Mouse (Mus musculus) skeletal muscle tissue, adult 2 months (tissue): ENCODE results near the gene Scamp4.
"Not testable (repeated sequence)": the region's sequence is repeated elsewhere in the genome, so short reads cannot be mapped to it uniquely, and the experiment has no call there.

Experiments
- DNase-seq: peaks from one replicate; pipeline ENCODE4 v3.0.0-alpha.2; 2012; ENCODE audit warnings: low read depth, low spot score

The Scamp4 gene

GRCm38 (mm10) chr10:80578131-80578750, 24.4 kb upstream of the Scamp4 start:
- peak; percentile 75 for DNase-seq

DNA sequence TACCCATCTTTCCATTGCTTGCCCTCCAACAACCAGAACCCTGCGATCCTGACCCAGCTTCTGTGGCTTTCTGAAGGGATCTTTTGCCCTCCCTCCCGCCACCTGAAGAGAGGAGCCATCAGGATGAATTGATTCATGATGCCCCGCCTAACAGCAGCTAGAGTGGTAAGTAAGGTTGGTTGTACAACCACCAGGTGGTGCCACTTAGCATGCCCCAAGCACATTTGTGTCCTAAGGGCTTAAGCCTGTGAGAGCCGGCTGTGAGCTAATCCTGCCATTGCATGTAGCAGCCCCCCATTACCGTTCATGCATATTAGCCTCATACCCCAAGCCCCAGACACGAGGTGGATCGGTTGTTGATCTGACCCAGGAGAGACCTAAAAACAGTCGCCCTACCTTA, 23.8 kb upstream of the Scamp4 start:
- peak; percentile 59 for DNase-seq

DNA sequence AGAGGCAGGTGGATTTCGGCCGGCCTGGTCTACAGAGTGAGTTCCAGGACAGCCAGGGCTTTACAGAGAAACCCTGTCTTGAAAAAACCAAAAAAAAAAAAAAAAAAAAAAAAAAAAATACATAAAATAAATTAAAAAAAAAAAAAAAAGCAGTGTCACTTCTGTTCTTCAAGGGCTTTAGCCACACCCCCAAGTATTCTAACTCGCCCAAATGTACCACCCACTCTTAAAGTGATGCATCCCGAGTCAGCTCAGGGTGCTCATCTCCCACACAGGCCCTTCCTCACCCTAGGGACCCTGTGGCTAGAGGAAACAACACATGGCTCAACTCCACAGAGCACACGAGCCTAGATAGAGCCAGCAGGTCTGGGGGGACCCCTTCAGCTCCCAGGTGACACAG, 19.6 kb upstream of the Scamp4 start:
- DNase-seq: no peak

- no peak for DNase-seq
Observed at GRCm38 (mm10) chr10:80584045-80584488, 18.6 kb upstream of the Scamp4 start.

- DNase-seq: no peak
Observed at GRCm38 (mm10) chr10:80584642-80585552, 17.8 kb upstream of the Scamp4 start.

- DNase-seq: no peak
Observed at GRCm38 (mm10) chr10:80585581-80585980, 17.1 kb upstream of the Scamp4 start.

DNA sequence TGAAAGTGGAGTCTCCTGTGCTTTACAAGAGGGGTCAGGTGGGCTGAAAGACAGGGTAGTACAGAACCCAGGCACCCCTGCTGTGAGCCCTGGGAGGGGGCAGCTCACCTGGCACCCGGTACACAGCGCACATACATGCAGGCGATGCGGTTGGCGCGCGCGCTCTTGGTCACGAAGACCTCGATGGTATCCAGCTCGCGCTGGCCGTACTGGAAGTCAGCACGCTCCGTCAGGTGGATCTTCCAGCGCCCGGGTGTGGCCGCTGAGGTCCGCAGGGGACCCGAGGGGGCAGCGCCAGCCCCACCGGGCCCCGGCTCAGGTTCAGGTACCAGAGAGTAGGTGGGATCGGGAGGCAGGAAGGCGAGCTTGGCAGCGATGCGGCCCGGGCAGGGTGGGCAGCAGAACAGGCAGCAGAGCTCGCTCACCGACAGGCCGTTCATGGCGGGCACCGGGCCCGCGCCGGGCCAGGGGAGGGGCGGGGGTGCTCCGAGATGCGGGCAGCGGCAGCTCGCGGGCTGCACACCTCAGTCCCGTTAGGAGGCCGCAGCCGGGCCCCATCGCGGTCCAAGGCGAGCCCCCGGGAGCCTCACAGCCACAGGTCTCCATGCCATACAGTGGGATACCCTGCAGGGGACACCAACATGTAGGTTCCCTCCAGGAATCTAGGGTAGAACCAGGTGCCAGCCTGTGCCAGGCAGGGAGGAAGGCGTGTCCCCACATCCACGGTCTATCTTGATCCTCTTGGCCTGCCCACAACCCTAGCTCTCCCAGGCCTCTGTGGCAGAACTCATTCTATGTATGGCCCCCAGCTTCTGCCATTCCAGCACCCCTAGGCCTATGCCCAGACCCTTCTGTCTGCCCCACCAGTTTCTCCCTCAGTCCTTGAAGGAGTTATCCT, 16.0 kb upstream of the Scamp4 start:
- no peak for DNase-seq

- DNase-seq: no peak
Observed at GRCm38 (mm10) chr10:80587305-80587657, 15.4 kb upstream of the Scamp4 start.

DNA sequence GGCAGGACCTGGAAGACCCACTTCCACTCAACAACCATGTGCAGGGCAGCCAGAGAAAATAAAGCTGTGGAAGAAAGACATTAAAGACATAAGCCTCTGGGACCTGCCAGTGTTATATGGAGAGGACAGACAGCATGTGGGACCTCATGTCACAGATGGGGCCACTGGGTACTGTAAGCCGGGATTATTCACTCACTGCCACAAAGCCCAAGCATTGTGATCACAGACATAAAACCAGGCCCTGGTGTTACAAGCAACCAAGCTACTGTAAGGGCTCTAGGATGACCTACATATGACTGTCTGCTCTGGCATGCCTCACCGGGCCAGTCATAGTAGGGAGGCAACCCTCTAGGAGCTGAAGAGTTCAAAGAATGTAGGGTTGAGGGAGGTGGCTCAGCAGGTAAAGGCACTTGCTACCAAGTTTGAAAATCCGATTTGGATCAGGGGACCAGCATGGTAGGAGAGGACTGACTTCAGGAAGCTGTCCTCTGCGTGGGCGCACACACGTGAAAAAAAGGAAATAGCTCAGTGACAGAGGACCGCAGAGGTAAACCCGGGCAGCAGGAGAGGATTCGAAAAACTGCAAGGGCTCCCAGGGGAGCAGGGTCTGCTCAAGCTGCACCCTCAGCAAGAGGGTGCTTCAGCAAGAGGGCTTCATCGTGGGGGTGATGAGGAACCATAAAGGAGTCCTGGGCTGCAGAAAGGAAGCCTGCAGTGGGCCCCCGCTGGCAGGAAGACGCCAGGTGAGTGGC, 13.4 kb upstream of the Scamp4 start:
- no peak for DNase-seq

DNA sequence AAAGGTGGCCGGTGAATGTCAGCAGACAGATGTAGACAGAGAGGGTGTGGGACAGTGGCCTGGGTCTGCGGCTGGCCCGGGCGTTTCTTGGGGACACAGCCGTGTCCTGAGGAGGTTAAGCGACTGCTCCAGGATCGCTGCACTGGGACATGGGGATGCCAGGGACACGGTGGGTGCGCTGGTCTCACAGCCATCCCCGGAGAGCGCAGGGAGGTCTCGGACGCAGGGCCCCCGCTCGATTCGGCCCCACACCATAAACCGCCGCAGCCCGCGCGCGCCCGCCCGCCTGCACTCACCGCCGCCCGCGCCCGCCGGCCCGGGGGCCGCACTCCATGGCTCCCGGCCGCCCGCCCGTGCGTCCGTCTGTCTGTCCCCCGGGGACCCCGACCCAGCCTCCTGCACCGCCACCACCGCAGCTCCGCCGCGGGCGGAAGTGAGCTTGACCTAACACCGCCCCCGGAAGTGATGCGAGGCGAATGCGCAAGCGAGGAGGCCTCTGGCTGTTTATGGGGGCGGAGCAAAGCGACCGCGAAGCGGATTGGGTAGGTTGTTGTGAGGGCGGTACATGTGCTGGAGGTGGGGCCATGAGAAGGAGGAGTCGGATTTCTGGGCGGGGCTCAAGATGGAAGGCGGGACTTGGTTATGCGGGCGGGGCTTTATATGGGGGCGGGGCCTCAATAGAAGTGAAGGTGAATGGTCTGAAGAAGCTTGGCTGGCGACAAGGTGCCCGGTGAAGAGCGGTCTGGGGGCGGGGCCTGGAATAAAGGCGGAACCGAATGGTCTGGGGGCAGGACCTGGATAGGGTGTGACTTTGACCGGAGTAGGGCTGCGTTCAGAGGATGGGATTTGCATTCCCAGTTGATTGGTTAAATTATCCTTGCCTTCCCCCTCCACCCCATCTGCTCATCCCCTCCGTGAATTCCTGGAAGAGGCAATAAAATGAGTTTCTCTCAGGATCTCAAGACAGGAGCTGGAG, 12.5 kb upstream of the Scamp4 start, which contains the start of gene Abhd17a:
Gene Abhd17a (minus strand): TSS at position 463 of the 976 bp plus-strand sequence.
- peak; percentile 98 for DNase-seq

GRCm38 (mm10) chr10:80596318-80596717, 6.4 kb upstream of the Scamp4 start:
- no peak for DNase-seq

DNA sequence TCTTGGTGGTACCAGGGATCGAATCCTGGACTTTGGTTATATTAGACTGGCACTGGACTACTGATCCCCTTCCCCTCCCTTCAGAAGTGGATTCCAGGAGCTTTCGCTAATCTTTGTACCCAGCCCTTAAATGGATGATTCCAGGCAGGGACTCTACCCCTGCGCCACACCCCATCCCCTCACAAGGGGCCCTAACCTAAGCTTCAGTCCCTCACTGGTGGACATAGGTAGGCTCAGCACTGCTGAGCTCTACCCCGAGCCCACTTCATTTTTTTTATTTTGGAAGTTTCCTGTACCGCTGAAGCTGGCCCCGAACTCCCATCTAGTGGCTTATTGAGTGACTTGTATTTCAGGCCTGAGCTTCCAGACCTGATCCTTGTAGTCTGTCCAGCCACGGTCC, 692 bp downstream of the Scamp4 start:
- no peak for DNase-seq

- DNase-seq: no peak
Observed at GRCm38 (mm10) chr10:80604001-80604509, 1.4 kb downstream of the Scamp4 start.

DNA sequence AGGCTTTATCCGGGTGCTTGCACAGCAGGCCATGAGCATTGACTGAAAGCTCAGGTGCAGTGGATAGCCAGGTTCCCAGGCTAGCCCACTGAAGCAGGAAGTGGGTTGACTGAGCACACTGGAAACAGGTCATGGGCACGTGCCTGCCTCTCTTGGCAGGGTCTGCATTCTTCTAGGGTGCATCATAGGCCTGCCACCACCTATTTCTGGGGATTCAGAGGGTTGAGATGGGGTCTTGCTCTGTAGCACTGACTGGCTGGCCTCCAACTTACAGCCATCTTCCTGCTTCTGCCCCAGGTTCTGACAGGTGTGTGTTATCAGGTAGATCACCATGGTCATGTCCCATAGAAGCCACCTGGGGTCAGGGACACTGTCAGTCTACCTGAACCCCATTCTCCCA, 2.3 kb downstream of the Scamp4 start:
- no peak for DNase-seq

DNA sequence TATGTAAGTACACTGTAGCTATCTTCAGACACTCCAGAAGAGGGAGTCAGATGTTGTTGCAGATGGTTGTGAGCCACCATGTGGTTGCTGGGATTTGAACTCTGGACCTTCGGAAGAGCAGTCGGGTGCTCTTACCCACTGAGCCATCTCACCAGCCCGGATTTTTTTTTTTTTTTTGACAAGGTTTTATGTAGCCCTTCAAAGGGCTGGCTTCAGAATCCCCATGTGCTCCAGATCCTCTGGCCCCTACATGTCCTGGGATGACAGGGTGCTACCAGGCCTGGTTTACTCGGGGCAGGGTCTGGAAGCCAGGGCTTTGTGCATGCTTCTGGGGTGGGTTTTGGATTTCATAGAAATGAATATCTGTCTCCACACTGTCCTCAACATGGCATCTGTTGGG, 3.0 kb downstream of the Scamp4 start, which contains the start of gene Gm49322:
Gene Gm49322 (plus strand): TSS at position 301 of the 400 bp plus-strand sequence.
- not testable (repeated sequence) for DNase-seq

DNA sequence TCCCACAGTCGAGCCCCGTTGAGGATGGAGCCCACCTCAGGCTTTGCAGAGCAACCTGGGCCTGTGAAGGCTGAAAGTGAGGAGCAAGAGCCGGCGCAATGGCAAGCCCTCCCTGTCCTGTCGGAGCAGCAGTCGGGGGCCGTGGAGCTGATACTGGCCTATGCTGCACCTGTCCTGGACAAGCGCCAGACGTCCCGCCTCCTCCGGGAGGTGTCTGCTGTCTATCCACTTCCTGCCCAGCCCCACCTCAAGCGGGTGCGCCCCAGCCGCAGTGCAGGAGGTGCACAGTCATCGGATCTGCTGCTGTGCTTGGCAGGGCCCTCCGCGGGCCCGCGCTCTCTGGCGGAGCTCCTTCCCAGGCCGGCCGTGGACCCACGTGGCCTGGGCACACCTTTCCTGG, 3.6 kb downstream of the Scamp4 start:
- DNase-seq: no peak

- DNase-seq: no peak
Observed at GRCm38 (mm10) chr10:80606737-80607350, 4.2 kb downstream of the Scamp4 start.

GRCm38 (mm10) chr10:80608435-80608834, 5.8 kb downstream of the Scamp4 start:
- no peak for DNase-seq

DNA sequence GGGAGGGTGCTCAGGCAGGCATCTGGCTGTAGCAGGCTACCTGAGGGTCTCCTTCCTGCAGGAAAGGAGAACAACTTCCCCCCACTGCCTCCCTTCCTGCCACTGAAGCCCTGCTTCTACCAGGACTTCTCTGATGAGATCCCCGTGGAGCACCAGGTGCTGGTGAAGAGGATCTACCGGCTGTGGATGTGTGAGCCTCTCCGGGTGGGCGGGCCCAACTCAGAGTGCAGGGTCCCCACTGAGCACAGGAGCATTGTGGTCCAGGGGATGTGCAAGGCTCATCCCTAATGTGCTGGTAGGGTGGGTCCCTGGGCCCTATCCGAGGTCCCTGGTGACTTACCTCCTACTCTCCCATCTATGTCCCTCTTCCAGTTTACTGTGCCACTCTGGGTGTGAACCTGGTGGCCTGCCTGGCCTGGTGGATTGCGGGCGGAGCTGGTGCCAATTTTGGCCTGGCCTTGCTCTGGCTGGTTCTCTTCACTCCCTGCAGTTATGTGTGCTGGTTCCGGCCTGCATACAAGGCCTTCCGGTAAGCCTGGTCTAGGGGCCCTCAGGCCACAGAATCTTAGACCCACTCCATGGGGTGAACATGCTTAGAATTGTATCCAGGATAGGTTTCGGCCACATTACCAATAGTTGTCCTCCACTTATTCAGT, 6.7 kb downstream of the Scamp4 start:
- DNase-seq: no peak
